Mouse (Mus musculus) intestine, embryonic 14.5 days (tissue): Measurements from ENCODE around the gene Ctse. TPM values are rescaled to one million over a fixed set of nuclear protein-coding genes. Genes with fewer than 3 reads are reported as not detected.

ENCODE experiments used
- ATAC-seq: fragments of 200-750 bp; cut with Nextera tagmentation; replicated peaks from 2 replicates; pipeline ENCODE4 v1.8.0; 2017; ENCODE audit warnings: low read depth, moderate number of reproducible peaks, moderate TSS enrichment, moderate library complexity; ENCODE audit not compliant: low FRiP score, low TSS enrichment
- DNase-seq: peaks from one replicate; pipeline ENCODE4 v3.0.0-alpha.2; 2018; ENCODE audit warnings: low spot score
- H3K27ac ChIP-seq: fragments of 300-500 bp; sonication (generic); 2 replicates; pipeline ENCODE4 v1.5.1; 2014; ENCODE audit warnings: low read depth, mild to moderate bottlenecking, control low read depth
- H3K27me3 ChIP-seq: fragments of 300-500 bp; sonication (generic); replicated peaks from 2 replicates; pipeline ENCODE4 v1.6.1; 2014; ENCODE audit warnings: low read length, control low read depth; ENCODE audit not compliant: control insufficient read depth, insufficient read depth
- H3K36me3 ChIP-seq: fragments of 300-500 bp; sonication (generic); 2 replicates; pipeline ENCODE4 v1.6.1; 2014; ENCODE audit warnings: low read length, control low read depth; ENCODE audit not compliant: control insufficient read depth, insufficient read depth
- H3K4me1 ChIP-seq: fragments of 300-500 bp; sonication (generic); replicated peaks from 2 replicates; pipeline ENCODE4 v1.6.1; 2014; ENCODE audit warnings: low read length, control low read depth, mixed read lengths; ENCODE audit not compliant: control insufficient read depth, insufficient read depth
- H3K4me2 ChIP-seq: fragments of 300-500 bp; sonication (generic); 2 replicates; pipeline ENCODE4 v1.6.1; 2014; ENCODE audit warnings: low read length
- H3K4me3 ChIP-seq: fragments of 300-500 bp; sonication (generic); 2 replicates; pipeline ENCODE4 v1.5.1; 2014; ENCODE audit warnings: low read depth, low read length, control low read depth, mixed read lengths
- H3K9ac ChIP-seq: fragments of 300-500 bp; sonication (generic); 2 replicates; pipeline ENCODE4 v1.6.1; 2014; ENCODE audit warnings: mild to moderate bottlenecking, low read length
- H3K9me3 ChIP-seq: fragments of 300-500 bp; sonication (generic); 2 replicates; pipeline ENCODE4 v1.6.1; 2016; ENCODE audit warnings: low read length, control low read depth; ENCODE audit not compliant: control insufficient read depth
- WGBS: fragments of 180-500 bp; shearing (Covaris S2); extraction: QIAGEN DNeasy Blood & Tissue Kit; methylation state at CpG from one replicate; pipeline ENCODE4 v1.1.7; 2014; 5-methylcytosine and 5-hydroxymethylcytosine counted together
- polyA plus RNA-seq: library from polyadenylated mRNA; unstranded; fragments of >200 nt; fragmentation: Nextera tagmentation; extraction: Ambion mirVana; gene quantifications from 2 replicates; pipeline ENCODE4 v1.2.1, GENCODE M21; 2014

Gene Ctse
- polyA plus RNA-seq, 1 experiment from 2014 or later, result 1.0 TPM

DNA sequence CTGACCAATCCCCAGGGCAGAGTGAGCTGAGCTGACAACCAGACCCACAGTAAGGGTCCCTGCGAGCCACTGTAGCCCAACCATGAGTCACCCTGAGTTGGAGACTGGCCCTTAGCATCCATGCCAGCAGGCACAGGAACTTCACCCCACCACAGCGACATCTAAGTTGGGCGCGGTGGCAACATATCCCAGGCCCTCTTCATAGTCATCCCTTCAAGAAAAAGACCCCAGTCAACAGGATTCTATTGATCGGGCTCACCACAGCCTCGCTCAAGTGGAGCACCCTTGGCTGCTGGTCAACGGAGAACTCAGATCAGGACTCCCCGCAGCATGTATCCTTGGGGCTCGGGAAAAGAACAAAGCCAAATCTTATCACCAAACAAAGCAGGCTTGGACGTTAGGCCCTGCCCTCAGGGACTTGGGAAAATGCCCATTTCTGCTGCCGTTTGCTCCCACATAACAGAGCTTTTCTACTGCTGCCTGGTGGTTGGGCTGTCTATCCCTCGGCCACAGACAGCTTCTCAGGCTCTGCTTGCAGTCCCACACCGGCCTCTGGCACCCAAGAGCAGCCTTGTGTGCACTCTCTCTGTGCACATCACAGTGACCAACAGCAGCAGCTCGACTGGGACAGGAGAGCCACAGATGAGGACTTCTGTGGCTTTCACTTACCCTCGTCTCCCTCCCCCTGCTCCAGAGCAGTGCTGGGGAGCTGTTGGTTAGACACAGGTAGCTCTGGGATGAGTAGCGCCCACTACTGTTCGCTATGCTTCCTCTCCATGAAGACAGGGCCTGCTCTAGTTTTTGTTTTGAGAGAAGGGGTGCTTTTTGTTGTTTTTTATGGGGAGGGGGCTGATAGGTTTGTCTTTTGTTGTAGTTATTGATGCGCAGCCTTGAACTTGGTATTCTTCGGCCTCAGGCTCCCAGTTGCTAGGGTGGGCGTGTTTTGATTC is 76.6 kb downstream of the Ctse start:
- DNase-seq, result no peak
- Histone ChIP-seq H3K4me1 (no peaks in the 10 kb centered on the region), H3K27me3 (no peaks in the 10 kb centered on the region), H3K4me3 (no peak overlapping the region), H3K9me3 (no peaks in the 10 kb centered on the region), H3K4me2 (no peak overlapping the region), H3K27ac (no peak overlapping the region), H3K9ac (no peak overlapping the region), H3K36me3 (no peaks in the 10 kb centered on the region)
- 73% methylated on average over 20 of the region's 20 CpGs for WGBS
- no peak for ATAC-seq

DNA sequence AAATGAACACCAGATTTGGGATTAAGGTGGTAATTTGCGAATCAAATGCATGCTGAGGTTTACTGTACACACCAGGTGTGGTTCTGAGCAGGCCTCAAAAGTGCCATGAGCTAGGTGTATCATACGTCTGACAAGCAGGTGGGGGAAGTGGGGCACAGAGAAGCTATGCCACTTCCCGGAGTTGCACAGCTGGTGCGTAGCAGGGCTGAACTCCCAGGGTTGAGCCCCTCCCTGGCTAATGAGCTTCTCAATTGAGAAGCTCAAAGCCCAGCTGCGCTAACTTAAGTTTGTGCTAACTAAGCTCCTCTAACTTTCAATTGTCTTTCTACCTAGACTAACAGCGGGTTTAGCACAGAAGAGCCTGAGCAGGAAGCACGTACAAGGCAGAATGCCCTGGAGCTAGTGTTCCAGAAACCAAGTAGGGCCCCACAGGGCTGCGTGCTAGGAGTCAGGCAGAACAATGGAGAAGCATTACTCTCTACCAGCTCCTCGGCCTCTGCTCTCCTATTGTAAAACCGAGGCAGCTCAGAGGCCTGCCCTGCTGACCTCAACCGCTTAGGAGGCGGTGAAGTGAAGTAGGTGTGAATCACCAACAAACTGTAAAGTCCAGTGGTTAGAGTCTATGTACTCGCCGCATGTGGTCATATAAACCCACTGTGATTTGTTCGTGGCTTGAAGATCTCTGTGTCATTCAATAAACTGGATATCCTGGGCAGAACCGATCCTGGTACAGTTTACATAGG is 81.0 kb downstream of the Ctse start:
- Histone ChIP-seq H3K36me3 (no peaks in the 10 kb centered on the region), H3K4me3 (no peak overlapping the region), H3K27ac (no peak overlapping the region), H3K4me1 (no peaks in the 10 kb centered on the region), H3K9me3 (no peaks in the 10 kb centered on the region), H3K27me3 (no peaks in the 10 kb centered on the region), H3K4me2 (no peak overlapping the region), H3K9ac (no peak overlapping the region)
- WGBS, result 77% methylated on average over 16 of the region's 16 CpGs
- no peak for DNase-seq
- no peak for ATAC-seq

DNA sequence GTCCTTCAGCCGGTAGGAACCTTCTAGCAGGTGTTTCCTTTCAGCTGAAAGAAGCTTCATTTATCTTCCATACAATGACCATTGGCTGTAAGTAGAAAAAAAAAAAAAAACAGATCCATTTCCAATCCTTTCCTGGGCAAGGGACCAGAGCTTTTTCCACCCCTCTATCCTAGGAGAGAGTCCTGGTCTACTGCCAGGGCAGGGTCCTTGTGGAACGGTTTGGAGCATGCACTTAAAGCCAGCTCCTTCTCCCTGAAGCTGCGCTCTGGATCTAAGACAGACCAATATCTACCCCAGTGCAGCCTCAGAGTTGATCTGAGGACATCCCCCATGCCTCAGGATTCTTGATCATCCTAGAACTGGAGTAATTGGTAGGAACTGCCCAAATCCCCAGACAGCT is 83.9 kb downstream of the Ctse start:
- DNase-seq, result no peak
- Histone ChIP-seq H3K4me2 (no peak overlapping the region), H3K4me3 (no peak overlapping the region), H3K27me3 (no peaks in the 10 kb centered on the region), H3K9ac (no peak overlapping the region), H3K4me1 (no peaks in the 10 kb centered on the region), H3K27ac (no peak overlapping the region), H3K9me3 (no peaks in the 10 kb centered on the region), H3K36me3 (no peaks in the 10 kb centered on the region)
- no peak for ATAC-seq
- 76% methylated on average over 3 of the region's 3 CpGs for WGBS

DNA sequence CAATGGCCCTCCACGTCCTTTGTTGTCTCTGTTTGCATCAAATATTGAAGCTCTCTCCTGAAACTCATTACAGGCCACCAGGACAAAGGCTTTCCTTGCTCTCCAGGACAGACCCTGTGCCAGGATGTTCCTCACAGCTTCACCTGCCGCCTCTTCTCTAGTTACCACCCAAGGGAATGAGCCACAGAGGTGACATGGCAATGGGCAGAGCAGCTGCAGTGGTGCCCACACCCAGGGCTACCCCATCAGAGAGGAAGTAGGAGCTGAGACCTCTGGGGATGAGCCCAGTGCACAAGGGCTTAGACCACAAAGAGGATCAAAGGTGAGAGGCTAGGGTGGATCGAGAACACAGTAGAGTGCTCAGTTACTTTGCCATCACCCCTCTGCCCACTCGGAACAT is 85.4 kb downstream of the Ctse start:
- DNase-seq, result no peak
- Histone ChIP-seq H3K36me3 (no peaks in the 10 kb centered on the region), H3K9ac (no peak overlapping the region), H3K4me1 (no peaks in the 10 kb centered on the region), H3K27me3 (no peaks in the 10 kb centered on the region), H3K4me2 (no peak overlapping the region), H3K27ac (no peak overlapping the region), H3K4me3 (no peak overlapping the region), H3K9me3 (no peaks in the 10 kb centered on the region)
- WGBS, result 70% methylated on average over 4 of the region's 4 CpGs
- no peak for ATAC-seq

Other genes with a start within 250 kb of the Ctse start
- 14.3 and 16.4 TPM in 2 replicates for gene Srgap2, start 111.0 kb upstream of the Ctse start, polyA plus RNA-seq
- 2.8 and 3.0 TPM in 2 replicates for gene Fam72a, start 110.4 kb upstream of the Ctse start, polyA plus RNA-seq
- 0.04 TPM in 1 of 2 replicates, not detected in the other for gene Avpr1b, start 39.1 kb upstream of the Ctse start, polyA plus RNA-seq
- gene Rab7b, start 50.4 kb downstream of the Ctse start, polyA plus RNA-seq, result 3.0 and 4.3 TPM in 2 replicates
- gene Slc26a9, start 105.7 kb downstream of the Ctse start, polyA plus RNA-seq, result 0.51 and 0.52 TPM in 2 replicates
- 0.71 and 1.4 TPM in 2 replicates for gene Pm20d1, start 159.1 kb downstream of the Ctse start, polyA plus RNA-seq
- 8.4 and 8.9 TPM in 2 replicates for gene Slc41a1, start 189.2 kb downstream of the Ctse start, polyA plus RNA-seq
- 17.6 and 18.4 TPM in 2 replicates for gene Rab29, start 228.9 kb downstream of the Ctse start, polyA plus RNA-seq